Mouse (Mus musculus): ENCODE results near the gene Pisd. TPM values are rescaled to one million over a fixed set of nuclear protein-coding genes. Genes with fewer than 3 reads are reported as not detected.

Pisd gene
- total RNA-seq, 1 experiment from 2014 or later = 44.1 TPM

GRCm38 (mm10) chr5:32713703-32714467 is 71.6 kb downstream of the Pisd start:
- peak; percentile 90 for ATAC-seq (ENCODE audit: extremely low read depth, insufficient number of reproducible peaks, low FRiP score, poor library complexity, severe bottlenecking)

GRCm38 (mm10) chr5:32713042-32713702 is 72.3 kb downstream of the Pisd start:
- peak; percentile 10; the same call in 1 of the 2 replicates for ATAC-seq (ENCODE audit: extremely low read depth, insufficient number of reproducible peaks, low FRiP score, poor library complexity, severe bottlenecking)

GRCm38 (mm10) chr5:32712221-32713041 is 73.0 kb downstream of the Pisd start:
- ATAC-seq (ENCODE audit: extremely low read depth, insufficient number of reproducible peaks, low FRiP score, poor library complexity, severe bottlenecking) = no peak

- ATAC-seq (ENCODE audit: extremely low read depth, insufficient number of reproducible peaks, low FRiP score, poor library complexity, severe bottlenecking) = no peak
Measured at GRCm38 (mm10) chr5:32711485-32711884, 74.0 kb downstream of the Pisd start.

GRCm38 (mm10) chr5:32706226-32706780 is 79.1 kb downstream of the Pisd start:
- ATAC-seq (ENCODE audit: extremely low read depth, insufficient number of reproducible peaks, low FRiP score, poor library complexity, severe bottlenecking) = no peak

- no peak for ATAC-seq (ENCODE audit: extremely low read depth, insufficient number of reproducible peaks, low FRiP score, poor library complexity, severe bottlenecking)
Measured at GRCm38 (mm10) chr5:32697208-32697867, 88.1 kb downstream of the Pisd start.

- no peak for ATAC-seq (ENCODE audit: extremely low read depth, insufficient number of reproducible peaks, low FRiP score, poor library complexity, severe bottlenecking)
Measured at GRCm38 (mm10) chr5:32693411-32693810, 92.0 kb downstream of the Pisd start.

Other genes starting within 250 kb of the Pisd start
- 3.1 and 3.6 TPM in 2 replicates for gene Yes1, start 174.5 kb downstream of the Pisd start, total RNA-seq (2017)
- gene Gm20671, start 41.5 kb upstream of the Pisd start, total RNA-seq (2017) = 7.3 and 8.1 TPM in 2 replicates
- gene Prr14l, start 68.6 kb upstream of the Pisd start, total RNA-seq (2017) = 53.8 and 58.6 TPM in 2 replicates
- 55.7 and 58.4 TPM in 2 replicates for gene Depdc5, start 78.1 kb upstream of the Pisd start, total RNA-seq (2017)
- gene Ywhah, start 233.2 kb upstream of the Pisd start, total RNA-seq (2017) = 130 and 149 TPM in 2 replicates

Measured in neutrophil, adult 5-6 weeks (primary cell).